Mouse (Mus musculus): ENCODE measurements around the gene Smtn.

GRCm38 (mm10) chr11:3560202-3560601 is 19.8 kb upstream of the Smtn start:
- TF ChIP-seq POLR2A (IDR thresholded peaks at IDR 0.05; ENCODE audit: low read depth, low read length) = no peak
- TF ChIP-seq CTCF (IDR thresholded peaks at IDR 0.05; ENCODE audit: extremely low read depth, insufficient read length, insufficient replicate concordance, low read depth, low read length) = no peak
